Mouse (Mus musculus) spleen, postnatal 36 days (tissue): ENCODE results near the gene Dpp7.

ENCODE experiments used
- DNase-seq, 2 experiments: peaks; one replicate each; pipeline ENCODE4 v3.0.0; 2022; ENCODE audit warnings: low spot score in 2 of 2, mixed read lengths in 1 of 2

Dpp7 gene

GRCm38 (mm10) chr2:25356208-25357079 is at the start of gene Dpp7:
Dpp7 (minus strand) TSS chr2:25356359.
- DNase-seq: peak; percentile 72 to 81

GRCm38 (mm10) chr2:25403994-25404393 is 47.8 kb upstream of the Dpp7 start:
- DNase-seq: no peak

GRCm38 (mm10) chr2:25402972-25403601 is 46.9 kb upstream of the Dpp7 start:
- DNase-seq: peak in 1 of 2 experiments; percentile 16

- DNase-seq: peak; percentile 63 to 76
These were observed 46.3 kb upstream of the Dpp7 start for GRCm38 (mm10) chr2:25402377-25402971.

GRCm38 (mm10) chr2:25400764-25401163 is 44.6 kb upstream of the Dpp7 start:
- DNase-seq: no peak

- no peak for DNase-seq
These were observed 44.1 kb upstream of the Dpp7 start for GRCm38 (mm10) chr2:25400291-25400690.

- DNase-seq: no peak
These were observed 42.9 kb upstream of the Dpp7 start, which contains the start of gene Npdc1 for GRCm38 (mm10) chr2:25399051-25399450. Npdc1 (plus strand) TSS chr2:25399351.

GRCm38 (mm10) chr2:25398065-25398464 is 41.9 kb upstream of the Dpp7 start:
- no peak for DNase-seq

- no peak for DNase-seq
These were observed 40.9 kb upstream of the Dpp7 start for GRCm38 (mm10) chr2:25397010-25397409.

GRCm38 (mm10) chr2:25396597-25396983 is 40.4 kb upstream of the Dpp7 start:
- no peak for DNase-seq

- no peak for DNase-seq
These were observed 39.8 kb upstream of the Dpp7 start, which contains the start of gene Entpd2 for GRCm38 (mm10) chr2:25395721-25396596. Entpd2 (plus strand) TSS chr2:25395874.

- DNase-seq: no peak
These were observed 38.4 kb upstream of the Dpp7 start for GRCm38 (mm10) chr2:25394281-25395221.

- no peak for DNase-seq
These were observed 35.1 kb upstream of the Dpp7 start for GRCm38 (mm10) chr2:25391266-25391665.

- DNase-seq: no peak
These were observed 28.3 kb upstream of the Dpp7 start for GRCm38 (mm10) chr2:25384492-25384891.

GRCm38 (mm10) chr2:25376589-25376988 is 20.4 kb upstream of the Dpp7 start:
- DNase-seq: peak in 1 of 2 experiments; percentile 22

- no peak for DNase-seq
These were observed 17.3 kb upstream of the Dpp7 start for GRCm38 (mm10) chr2:25373431-25373830.

GRCm38 (mm10) chr2:25372644-25373391 is 16.7 kb upstream of the Dpp7 start:
- no peak for DNase-seq

GRCm38 (mm10) chr2:25371764-25372643 is 15.8 kb upstream of the Dpp7 start, which contains the start of gene Sapcd2:
Sapcd2 (plus strand) TSS chr2:25372321.
- DNase-seq: peak; percentile 87 to 90
